Mouse (Mus musculus): ENCODE results near the gene Defb36. TPM values are rescaled to one million over a fixed set of nuclear protein-coding genes. Genes with fewer than 3 reads are reported as not detected.
A peak's percentile ranks its signal among the peaks of the same experiment; 100 is the strongest.

The Defb36 gene
- polyA plus RNA-seq, 1 experiment from 2014 or later = not detected

DNA sequence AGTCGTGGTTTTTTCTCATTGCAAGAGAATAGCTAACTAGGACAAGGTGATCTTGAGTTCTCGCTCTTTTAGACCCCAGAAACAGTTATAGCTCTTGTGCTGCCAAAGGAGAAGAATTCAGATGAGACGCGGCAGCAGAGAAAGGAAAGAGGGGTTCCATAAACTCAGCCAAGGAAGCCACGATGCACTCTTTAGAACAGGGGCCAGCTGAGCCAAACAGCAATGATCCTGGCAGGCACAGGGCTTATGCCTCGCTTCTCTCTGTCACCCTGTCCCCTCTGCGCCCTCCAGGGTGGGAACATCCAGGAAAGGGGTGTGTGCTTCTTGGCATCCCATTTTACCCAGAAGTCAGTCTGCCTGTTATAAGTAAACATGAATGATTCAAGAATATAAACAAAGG lies 4.8 kb upstream of the Defb36 start, which contains the start of gene Defb45:
Gene Defb45 (minus strand): TSS at position 101 of the 400 bp plus-strand sequence.
- H3K4me3 ChIP-seq (replicated peaks) = no peak within 1 kb of the TSS
- ATAC-seq (ENCODE audit: low read depth) = no peak
- H3K4me1 ChIP-seq (replicated peaks) = no peaks in the 10 kb centered on the region

DNA sequence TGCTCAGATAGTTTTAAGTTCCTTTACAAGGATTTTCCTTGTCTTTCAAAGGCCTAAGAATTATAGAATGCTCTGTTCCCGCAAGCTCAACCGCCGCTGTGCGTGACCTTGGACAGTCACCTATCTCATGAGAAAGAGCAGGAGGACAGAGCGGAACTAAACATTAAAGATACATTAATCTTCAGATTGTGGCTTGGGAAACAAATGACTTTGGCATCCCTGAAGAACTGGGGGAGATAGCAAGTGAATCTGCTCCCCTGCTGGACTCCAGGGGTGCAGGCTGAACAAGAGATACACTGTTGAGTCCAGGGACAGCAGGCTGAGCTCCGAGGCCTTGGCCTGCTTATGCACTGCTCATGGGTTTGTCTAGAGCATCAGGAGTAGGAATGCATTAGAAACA lies 4.1 kb upstream of the Defb36 start:
- Histone ChIP-seq H3K36me3 (no peaks in the 10 kb centered on the region), H3K9ac (no peak overlapping the region), H3K4me2 (no peak overlapping the region), H3K27ac (no peak overlapping the region), H3K27me3 (no peaks in the 10 kb centered on the region), H3K4me3 (replicated peaks) (no peak overlapping the region), H3K4me1 (replicated peaks) (no peaks in the 10 kb centered on the region), H3K9me3 (replicated peaks) (no peaks in the 10 kb centered on the region)
- 70% methylated on average over 6 of the region's 6 CpGs for WGBS (ENCODE audit: insufficient replicate concordance)
- DNase-seq = no peak
- ATAC-seq (ENCODE audit: low read depth) = no peak

More for the DNA sequence above, 4.8 kb upstream of the Defb36 start, which contains the start of gene Defb45:
- H3K9ac ChIP-seq = no peak within 1 kb of the TSS
- DNase-seq = no peak
- H3K36me3 ChIP-seq = no peaks in the 10 kb centered on the region
- no peaks in the 10 kb centered on the region for H3K27me3 ChIP-seq
- no peaks in the 10 kb centered on the region for H3K9me3 ChIP-seq (replicated peaks)
- 48% methylated on average over 7 of the region's 7 CpGs for WGBS (ENCODE audit: insufficient replicate concordance)
- no peak within 1 kb of the TSS for H3K4me2 ChIP-seq
- no peak within 1 kb of the TSS for H3K27ac ChIP-seq

DNA sequence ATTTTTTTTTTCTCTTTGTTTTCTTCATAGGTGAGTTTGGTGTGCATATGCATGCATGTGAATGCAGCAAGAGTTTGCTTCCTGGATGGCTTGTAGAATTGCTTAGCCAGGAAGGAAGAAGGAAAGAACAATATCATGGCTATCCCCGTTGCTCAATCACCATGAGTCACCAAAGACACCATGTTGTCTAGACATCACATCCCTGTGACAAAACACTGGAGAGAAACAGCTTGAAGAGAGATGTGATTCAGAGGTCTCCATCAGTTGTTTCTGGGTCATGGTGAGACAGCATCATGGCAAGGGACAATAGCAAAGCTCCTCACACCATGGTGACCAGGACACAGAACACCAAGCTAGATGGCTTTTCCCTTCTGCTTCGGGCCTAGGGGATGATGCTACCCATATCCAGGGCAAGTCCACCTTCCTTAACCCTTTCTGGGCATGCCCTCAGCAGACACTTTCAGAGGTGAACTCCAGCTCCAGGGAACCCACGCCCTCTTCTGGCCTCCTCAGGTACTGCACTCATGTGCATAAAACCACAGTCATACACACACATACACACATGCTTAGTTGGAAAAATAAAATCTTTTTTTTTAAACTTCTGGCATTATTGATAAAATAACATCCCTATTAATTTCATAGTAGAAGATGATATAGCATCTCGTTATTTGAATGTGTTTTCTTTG lies 2.7 kb upstream of the Defb36 start:
- Histone ChIP-seq H3K27me3 (no peaks in the 10 kb centered on the region), H3K9me3 (replicated peaks) (no peaks in the 10 kb centered on the region), H3K4me2 (no peak overlapping the region), H3K4me3 (replicated peaks) (no peak overlapping the region), H3K36me3 (no peaks in the 10 kb centered on the region), H3K4me1 (replicated peaks) (no peaks in the 10 kb centered on the region), H3K27ac (no peak overlapping the region), H3K9ac (no peak overlapping the region)
- WGBS (ENCODE audit: insufficient replicate concordance) = 51% methylated on average over 4 of the region's 4 CpGs
- ATAC-seq (ENCODE audit: low read depth) = no peak
- no peak for DNase-seq

DNA sequence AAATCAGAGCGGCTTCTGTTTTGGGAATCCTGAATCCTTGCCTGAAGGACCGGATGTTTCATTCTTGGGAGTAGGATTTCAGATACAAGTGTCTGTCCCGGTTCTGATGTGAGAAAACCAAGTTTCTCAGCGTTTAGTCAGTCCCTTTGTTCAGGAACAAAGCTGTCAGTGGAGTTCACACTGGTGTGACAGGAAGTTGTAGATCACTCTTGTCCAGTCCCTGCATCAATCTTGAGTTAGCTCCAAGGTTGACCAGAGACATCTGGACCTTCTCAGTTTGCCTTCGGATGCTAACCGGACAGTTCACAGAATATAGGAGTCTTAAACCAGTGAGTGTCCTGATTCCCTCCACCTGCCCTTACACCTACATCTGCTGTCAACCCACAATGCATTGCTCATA lies 3.6 kb downstream of the Defb36 start:
- no peaks in the 10 kb centered on the region for H3K36me3 ChIP-seq
- H3K27ac ChIP-seq = no peak overlapping the region
- no peaks in the 10 kb centered on the region for H3K27me3 ChIP-seq
- no peak for ATAC-seq (ENCODE audit: low read depth)
- H3K4me2 ChIP-seq = no peak overlapping the region
- H3K9me3 ChIP-seq (replicated peaks) = no peaks in the 10 kb centered on the region
- H3K4me3 ChIP-seq (replicated peaks) = no peak overlapping the region
- no peaks in the 10 kb centered on the region for H3K4me1 ChIP-seq (replicated peaks)
- WGBS (ENCODE audit: insufficient replicate concordance) = 49% methylated on average over 6 of the region's 6 CpGs
- no peak overlapping the region for H3K9ac ChIP-seq
- DNase-seq = no peak

DNA sequence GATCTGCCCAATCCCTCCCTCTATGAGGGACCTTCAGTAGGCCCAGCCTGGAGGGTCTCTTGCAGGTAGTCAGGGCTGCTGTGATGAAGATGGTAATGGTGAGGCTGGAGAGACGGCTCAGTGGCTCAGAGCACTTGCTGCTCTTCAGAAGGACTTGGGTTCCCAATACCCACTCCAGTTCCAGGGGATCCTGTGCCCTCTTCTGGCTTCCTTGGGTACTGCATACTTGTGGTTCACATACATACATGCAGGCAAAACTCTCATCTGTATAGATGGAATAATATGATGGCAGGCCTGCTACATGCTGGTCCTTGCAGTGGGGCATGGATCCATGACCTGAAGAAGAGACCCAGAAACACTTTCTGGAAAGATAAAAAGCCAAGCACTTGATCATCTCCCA lies 4.6 kb downstream of the Defb36 start:
- Histone ChIP-seq H3K9ac (no peak overlapping the region), H3K4me2 (no peak overlapping the region), H3K27ac (no peak overlapping the region), H3K4me3 (replicated peaks) (no peak overlapping the region), H3K27me3 (no peaks in the 10 kb centered on the region), H3K4me1 (replicated peaks) (no peaks in the 10 kb centered on the region), H3K36me3 (no peaks in the 10 kb centered on the region), H3K9me3 (replicated peaks) (no peaks in the 10 kb centered on the region)
- ATAC-seq (ENCODE audit: low read depth) (no peak), DNase-seq (no peak)
- 64% methylated on average over 1 of the region's 1 CpGs for WGBS (ENCODE audit: insufficient replicate concordance)

DNA sequence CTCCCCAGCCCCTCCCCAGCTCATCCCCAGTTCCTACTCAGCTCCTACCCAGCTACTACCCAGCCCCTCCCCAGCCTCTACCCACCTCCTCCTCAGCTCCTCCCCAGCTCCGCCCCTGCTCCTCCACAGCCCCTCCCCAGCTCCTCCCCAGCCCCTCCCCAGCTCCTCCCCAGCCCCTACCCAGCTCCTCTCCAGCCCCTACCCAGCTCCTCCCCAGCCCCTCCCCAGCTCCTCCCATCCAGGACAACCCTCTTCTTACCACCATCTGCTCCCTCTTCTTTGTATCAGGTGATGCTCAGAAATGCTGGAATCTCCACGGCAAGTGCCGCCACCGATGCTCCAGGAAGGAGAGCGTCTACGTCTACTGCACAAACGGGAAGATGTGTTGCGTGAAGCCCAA lies 8.1 kb downstream of the Defb36 start:
- DNase-seq (no peak), ATAC-seq (ENCODE audit: low read depth) (no peak)
- no peaks in the 10 kb centered on the region for H3K4me1 ChIP-seq (replicated peaks)
- H3K9ac ChIP-seq = no peak overlapping the region
- no peak overlapping the region for H3K4me3 ChIP-seq (replicated peaks)
- no peaks in the 10 kb centered on the region for H3K9me3 ChIP-seq (replicated peaks)
- WGBS (ENCODE audit: insufficient replicate concordance) = 36% methylated on average over 8 of the region's 8 CpGs
- no peak overlapping the region for H3K27ac ChIP-seq
- H3K27me3 ChIP-seq = no peaks in the 10 kb centered on the region
- no peak overlapping the region for H3K4me2 ChIP-seq
- H3K36me3 ChIP-seq = no peaks in the 10 kb centered on the region

DNA sequence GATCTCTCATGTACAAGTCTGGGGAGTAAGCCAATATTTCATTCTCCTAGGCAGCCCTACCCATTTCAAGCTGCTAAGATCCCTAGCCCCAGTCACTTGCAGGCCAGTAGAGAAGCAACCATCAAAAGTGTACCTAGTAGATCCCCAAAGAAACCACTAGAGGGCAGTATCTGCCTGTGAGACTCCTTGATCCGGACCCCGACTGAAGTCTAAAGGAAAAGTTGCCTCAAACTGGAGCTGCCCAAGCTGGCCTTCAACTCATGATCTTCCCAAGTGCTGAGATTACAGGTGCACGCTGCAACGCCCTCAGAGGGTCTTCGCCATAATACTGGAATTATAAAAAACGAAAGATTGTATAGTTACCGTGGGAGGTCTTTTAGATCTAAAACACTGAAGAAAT lies 11.4 kb downstream of the Defb36 start:
- Histone ChIP-seq H3K4me3 (replicated peaks) (no peak overlapping the region), H3K4me1 (replicated peaks) (no peaks in the 10 kb centered on the region), H3K9ac (no peak overlapping the region), H3K27me3 (no peaks in the 10 kb centered on the region), H3K27ac (no peak overlapping the region), H3K9me3 (replicated peaks) (no peaks in the 10 kb centered on the region), H3K4me2 (no peak overlapping the region), H3K36me3 (no peaks in the 10 kb centered on the region)
- WGBS (ENCODE audit: insufficient replicate concordance) = 8% methylated on average over 7 of the region's 7 CpGs
- DNase-seq = peak; percentile 10
- no peak for ATAC-seq (ENCODE audit: low read depth)

DNA sequence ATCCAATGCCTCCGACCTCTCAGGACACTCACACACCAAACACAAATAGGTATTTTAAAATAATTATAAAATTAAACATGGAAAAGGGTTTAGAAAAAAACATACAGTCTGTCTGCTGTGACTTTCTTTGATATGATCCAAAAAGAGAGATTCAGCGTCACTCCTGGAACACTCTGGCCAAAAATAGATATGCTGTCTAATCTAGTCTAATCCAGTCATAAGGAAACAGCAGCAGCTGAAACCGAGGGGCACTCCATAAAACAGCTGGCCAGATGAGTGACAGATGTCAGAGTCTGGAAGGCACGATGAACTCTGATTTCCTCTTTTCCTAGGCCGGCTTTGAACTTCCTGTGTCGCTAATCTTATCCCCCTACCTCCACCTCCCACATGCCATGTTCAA lies 12.3 kb downstream of the Defb36 start:
- Histone ChIP-seq H3K4me1 (replicated peaks) (no peaks in the 10 kb centered on the region), H3K4me3 (replicated peaks) (no peak overlapping the region), H3K9me3 (replicated peaks) (no peaks in the 10 kb centered on the region), H3K4me2 (no peak overlapping the region), H3K27ac (no peak overlapping the region), H3K9ac (no peak overlapping the region), H3K27me3 (no peaks in the 10 kb centered on the region), H3K36me3 (no peaks in the 10 kb centered on the region)
- 21% methylated on average over 6 of the region's 6 CpGs for WGBS (ENCODE audit: insufficient replicate concordance)
- no peak for DNase-seq
- no peak for ATAC-seq (ENCODE audit: low read depth)

DNA sequence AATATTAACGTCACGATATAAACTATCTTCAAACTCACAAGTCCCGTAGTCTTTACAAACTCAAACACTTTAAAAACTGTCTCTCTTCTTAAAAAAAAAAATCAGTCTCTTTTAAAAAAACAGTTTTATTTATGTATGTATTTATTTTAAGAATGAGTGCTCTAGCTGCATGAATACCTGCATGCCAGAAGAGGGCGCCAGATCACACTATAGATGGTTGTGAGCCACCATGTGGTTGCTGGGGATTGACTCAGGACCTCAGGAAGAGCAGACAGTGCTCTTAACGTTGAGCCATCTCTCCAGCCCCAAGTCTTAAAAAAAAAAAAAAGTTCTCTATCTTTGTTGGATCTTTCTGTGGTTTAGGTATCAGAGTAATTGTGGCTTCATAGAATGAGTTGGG lies 13.2 kb downstream of the Defb36 start:
- no peak overlapping the region for H3K4me2 ChIP-seq
- ATAC-seq (ENCODE audit: low read depth) = no peak
- no peaks in the 10 kb centered on the region for H3K9me3 ChIP-seq (replicated peaks)
- no peak for DNase-seq
- H3K4me1 ChIP-seq (replicated peaks) = no peaks in the 10 kb centered on the region
- no peak overlapping the region for H3K27ac ChIP-seq
- H3K27me3 ChIP-seq = 0 out of 2 replicates have a peak, but pooled peaks cover 3% of the 10 kb centered on the region
- H3K9ac ChIP-seq = no peak overlapping the region
- whole genome bisulfite sequencing (ENCODE audit: insufficient replicate concordance) = 44% methylated on average over 5 of the region's 5 CpGs
- H3K4me3 ChIP-seq (replicated peaks) = no peak overlapping the region
- no peaks in the 10 kb centered on the region for H3K36me3 ChIP-seq

DNA sequence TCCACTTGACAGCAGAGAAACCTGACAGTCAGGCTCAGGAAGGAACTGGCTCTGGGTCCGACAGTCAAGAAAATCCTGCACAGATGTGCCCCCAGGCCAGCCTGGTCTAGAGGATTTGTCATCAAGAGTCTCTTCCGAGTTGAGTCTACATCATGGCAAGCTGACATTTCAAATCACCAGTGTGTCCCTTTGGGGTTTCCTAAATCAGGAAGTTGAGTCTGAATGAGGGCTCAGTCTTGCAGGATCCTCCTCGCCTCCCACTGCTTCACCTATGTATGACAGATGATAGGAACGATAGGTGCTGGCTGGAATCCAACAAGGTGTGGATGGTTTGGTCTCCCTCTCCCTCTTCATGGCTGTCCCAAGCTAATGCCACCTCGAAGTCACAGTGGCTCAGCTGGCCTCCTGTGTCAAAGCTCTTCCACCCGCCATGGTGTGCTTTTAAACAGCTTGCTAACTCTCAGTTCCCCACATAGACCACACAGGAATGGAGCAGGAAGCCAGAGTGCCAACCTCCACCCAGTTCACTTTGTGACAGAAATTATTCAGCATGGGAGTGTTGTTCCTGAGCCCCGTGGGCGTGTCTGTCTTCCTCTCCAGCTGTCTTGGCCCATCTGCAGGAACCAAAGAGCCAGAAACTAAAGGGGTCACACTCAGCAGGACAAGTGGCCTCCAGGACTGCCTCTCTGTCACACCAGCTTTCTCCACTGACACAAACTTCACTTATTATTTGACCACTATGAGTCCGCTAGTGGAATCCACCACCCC lies 16.4 kb downstream of the Defb36 start:
- no peak overlapping the region for H3K27ac ChIP-seq
- no peak overlapping the region for H3K4me3 ChIP-seq (replicated peaks)
- no peak overlapping the region for H3K9ac ChIP-seq
- DNase-seq (no peak), ATAC-seq (ENCODE audit: low read depth) (no peak)
- peaks cover 21% of the 10 kb centered on the region for H3K27me3 ChIP-seq
- H3K36me3 ChIP-seq = no peaks in the 10 kb centered on the region
- no peaks in the 10 kb centered on the region for H3K4me1 ChIP-seq (replicated peaks)
- no peaks in the 10 kb centered on the region for H3K9me3 ChIP-seq (replicated peaks)
- no peak overlapping the region for H3K4me2 ChIP-seq
- WGBS (ENCODE audit: insufficient replicate concordance) = 40% methylated on average over 9 of the region's 9 CpGs

DNA sequence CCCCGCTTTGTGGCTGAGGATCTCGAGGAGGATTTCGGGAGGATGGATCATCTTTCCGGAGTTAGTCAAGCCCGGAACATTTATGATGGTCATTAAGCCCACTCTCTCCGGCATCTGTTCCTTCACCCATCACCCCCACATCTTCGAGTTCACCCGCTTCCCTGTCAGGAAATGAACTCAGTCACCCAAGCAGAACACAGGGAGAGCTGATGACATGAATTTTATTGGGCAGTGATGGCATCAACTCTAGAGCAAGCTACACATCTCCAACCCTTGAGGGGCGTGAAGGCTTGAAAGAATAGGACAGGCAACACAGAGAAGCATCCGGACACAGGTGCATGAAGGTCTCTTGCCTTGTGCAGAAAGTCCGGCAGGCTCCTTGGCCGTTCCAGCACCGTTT lies 18.0 kb downstream of the Defb36 start:
- no peak overlapping the region for H3K4me3 ChIP-seq (replicated peaks)
- DNase-seq (no peak), ATAC-seq (ENCODE audit: low read depth) (no peak)
- H3K27me3 ChIP-seq = peaks cover 37% of the 10 kb centered on the region
- no peaks in the 10 kb centered on the region for H3K9me3 ChIP-seq (replicated peaks)
- no peak overlapping the region for H3K9ac ChIP-seq
- H3K27ac ChIP-seq = no peak overlapping the region
- H3K36me3 ChIP-seq = no peaks in the 10 kb centered on the region
- H3K4me2 ChIP-seq = no peak overlapping the region
- 55% methylated on average over 13 of the region's 13 CpGs for WGBS (ENCODE audit: insufficient replicate concordance)
- H3K4me1 ChIP-seq (replicated peaks) = peaks cover 5% of the 10 kb centered on the region; the same call in 1 of the 2 replicates

DNA sequence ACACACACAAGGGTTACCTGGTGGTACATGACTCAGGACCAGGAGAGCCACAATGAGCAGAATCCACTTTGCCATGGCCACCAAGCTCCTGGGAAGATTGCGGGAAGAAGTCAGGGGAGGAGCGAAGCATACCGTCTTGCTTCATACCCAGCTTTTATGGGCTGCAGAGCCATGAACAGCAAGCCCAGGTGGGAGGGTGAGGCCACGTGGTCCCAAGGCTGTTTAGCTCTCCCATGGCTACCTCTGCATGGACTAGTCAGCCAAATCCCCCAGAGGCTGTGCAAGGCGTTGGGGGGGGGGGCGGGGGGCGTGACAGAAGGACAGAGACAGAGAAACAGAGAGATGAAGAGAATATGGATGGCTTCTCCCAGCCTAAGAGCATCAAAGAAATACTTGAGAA lies 18.8 kb downstream of the Defb36 start, which contains the start of gene Defb25:
Gene Defb25 (minus strand): TSS at position 101 of the 400 bp plus-strand sequence.
- ATAC-seq (ENCODE audit: low read depth) (no peak), DNase-seq (no peak)
- WGBS (ENCODE audit: insufficient replicate concordance) = 68% methylated on average over 7 of the region's 7 CpGs
- Histone ChIP-seq H3K4me3 (replicated peaks) (no peak within 1 kb of the TSS), H3K36me3 (no peaks in the 10 kb centered on the region), H3K9ac (no peak within 1 kb of the TSS), H3K4me1 (replicated peaks) (peaks cover 5% of the 10 kb centered on the region; the same call in 1 of the 2 replicates), H3K27me3 (peaks cover 45% of the 10 kb centered on the region), H3K27ac (no peak within 1 kb of the TSS), H3K4me2 (no peak within 1 kb of the TSS), H3K9me3 (replicated peaks) (no peaks in the 10 kb centered on the region)
